Mouse (Mus musculus) kidney, embryonic 16.5 days (tissue): ENCODE data around the gene Rpl12. TPM values are rescaled to one million over a fixed set of nuclear protein-coding genes. Genes with fewer than 3 reads are reported as not detected.

Experiments used
- ATAC-seq: fragments of 200-750 bp; cut with Nextera tagmentation; 2 replicates; pipeline ENCODE4 v1.8.0; 2017; ENCODE audit warnings: moderate TSS enrichment; ENCODE audit not compliant: low FRiP score, low TSS enrichment
- H3K27ac ChIP-seq: fragments of 300-500 bp; sonication (generic); 2 replicates; pipeline ENCODE4 v1.5.1; 2014; ENCODE audit warnings: low read length
- H3K27me3 ChIP-seq: fragments of 300-500 bp; sonication (generic); 2 replicates; pipeline ENCODE4 v1.6.1; 2014; ENCODE audit warnings: low read length, control low read depth, mixed read lengths; ENCODE audit not compliant: insufficient read depth
- H3K36me3 ChIP-seq: fragments of 300-500 bp; sonication (generic); 2 replicates; pipeline ENCODE4 v1.6.1; 2014; ENCODE audit warnings: low read length, control low read depth, mixed read lengths; ENCODE audit not compliant: insufficient read depth
- H3K4me1 ChIP-seq: fragments of 300-500 bp; sonication (generic); 2 replicates; pipeline ENCODE4 v1.6.1; 2014; ENCODE audit warnings: low read length, control low read depth, mixed read lengths; ENCODE audit not compliant: insufficient read depth
- H3K4me2 ChIP-seq: fragments of 300-500 bp; sonication (generic); replicated peaks from 2 replicates; pipeline ENCODE4 v1.6.1; 2014; ENCODE audit warnings: low read depth, low read length
- H3K4me3 ChIP-seq: fragments of 300-500 bp; sonication (generic); 2 replicates; pipeline ENCODE4 v1.5.1; 2014; ENCODE audit warnings: mild to moderate bottlenecking, low read length
- H3K9ac ChIP-seq: fragments of 300-500 bp; sonication (generic); replicated peaks from 2 replicates; pipeline ENCODE4 v1.6.1; 2014; ENCODE audit warnings: low read length
- H3K9me3 ChIP-seq: fragments of 300-500 bp; sonication (generic); 2 replicates; pipeline ENCODE4 v1.6.1; 2016; ENCODE audit warnings: low read length, control low read depth
- WGBS: fragments of 180-500 bp; shearing (Covaris S2); extraction: QIAGEN DNeasy Blood & Tissue Kit; methylation state at CpG from one replicate; pipeline ENCODE4 v1.1.7; 2014; 5-methylcytosine and 5-hydroxymethylcytosine counted together
- polyA plus RNA-seq: library from polyadenylated mRNA; unstranded; fragments of >200 nt; fragmentation: Nextera tagmentation; extraction: Ambion mirVana; gene quantifications from 2 replicates; pipeline ENCODE4 v1.2.1, GENCODE M21; 2015

The Rpl12 gene
- polyA plus RNA-seq, 1 experiment from 2014 or later = 176 TPM

- Histone ChIP-seq H3K9ac (no peak overlapping the region), H3K4me3 (no peak overlapping the region), H3K27me3 (no peaks in the 10 kb centered on the region), H3K9me3 (no peaks in the 10 kb centered on the region), H3K4me1 (no peaks in the 10 kb centered on the region), H3K27ac (no peak overlapping the region), H3K4me2 (no peak overlapping the region), H3K36me3 (peaks cover 56% of the 10 kb centered on the region)
- WGBS = 92% methylated on average over 13 of the region's 13 CpGs
- no peak for ATAC-seq
Observed at GRCm38 (mm10) chr2:32922564-32922963, 38.8 kb upstream of the Rpl12 start.

- Histone ChIP-seq H3K27me3 (no peaks in the 10 kb centered on the region), H3K36me3 (peaks cover 56% of the 10 kb centered on the region), H3K4me2 (no peak overlapping the region), H3K9ac (no peak overlapping the region), H3K9me3 (no peaks in the 10 kb centered on the region), H3K4me1 (no peaks in the 10 kb centered on the region), H3K4me3 (no peak overlapping the region), H3K27ac (no peak overlapping the region)
- 94% methylated on average over 24 of the region's 24 CpGs for WGBS
- ATAC-seq = no peak
Observed at GRCm38 (mm10) chr2:32923551-32924250, 37.7 kb upstream of the Rpl12 start.

DNA sequence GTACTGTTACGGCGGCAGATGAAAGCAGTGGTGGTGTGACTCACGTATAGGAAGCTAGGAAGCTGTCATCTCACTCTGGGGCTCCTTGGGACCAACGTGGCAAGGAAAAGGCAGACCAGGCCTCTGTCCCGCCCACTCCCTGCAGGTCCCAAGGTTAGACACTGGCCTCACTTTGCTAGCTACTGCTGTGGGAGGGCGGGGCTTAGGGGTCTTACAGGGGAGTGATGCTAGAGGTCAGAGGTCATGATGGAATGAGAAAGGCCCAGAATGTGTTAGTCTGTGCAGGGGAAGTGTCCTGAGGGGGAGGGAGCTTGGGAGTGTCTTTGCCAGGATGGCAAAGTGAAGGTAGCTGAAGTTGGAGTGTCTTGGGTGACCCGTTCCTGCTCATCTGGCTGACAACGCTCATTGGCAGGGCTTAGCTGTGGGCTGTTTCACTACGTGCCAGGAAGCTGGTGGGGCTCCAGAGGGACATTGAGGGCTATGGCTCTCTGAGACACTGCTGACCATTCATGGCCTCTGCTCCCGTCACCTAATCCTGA, 37.0 kb upstream of the Rpl12 start:
- no peak overlapping the region for H3K4me3 ChIP-seq
- H3K4me1 ChIP-seq = no peaks in the 10 kb centered on the region
- H3K9me3 ChIP-seq = no peaks in the 10 kb centered on the region
- H3K27me3 ChIP-seq = no peaks in the 10 kb centered on the region
- ATAC-seq = no peak
- 67% methylated on average over 10 of the region's 10 CpGs for WGBS
- no peak overlapping the region for H3K27ac ChIP-seq
- no peak overlapping the region for H3K4me2 ChIP-seq
- no peak overlapping the region for H3K9ac ChIP-seq
- H3K36me3 ChIP-seq = peaks cover 52% of the 10 kb centered on the region

DNA sequence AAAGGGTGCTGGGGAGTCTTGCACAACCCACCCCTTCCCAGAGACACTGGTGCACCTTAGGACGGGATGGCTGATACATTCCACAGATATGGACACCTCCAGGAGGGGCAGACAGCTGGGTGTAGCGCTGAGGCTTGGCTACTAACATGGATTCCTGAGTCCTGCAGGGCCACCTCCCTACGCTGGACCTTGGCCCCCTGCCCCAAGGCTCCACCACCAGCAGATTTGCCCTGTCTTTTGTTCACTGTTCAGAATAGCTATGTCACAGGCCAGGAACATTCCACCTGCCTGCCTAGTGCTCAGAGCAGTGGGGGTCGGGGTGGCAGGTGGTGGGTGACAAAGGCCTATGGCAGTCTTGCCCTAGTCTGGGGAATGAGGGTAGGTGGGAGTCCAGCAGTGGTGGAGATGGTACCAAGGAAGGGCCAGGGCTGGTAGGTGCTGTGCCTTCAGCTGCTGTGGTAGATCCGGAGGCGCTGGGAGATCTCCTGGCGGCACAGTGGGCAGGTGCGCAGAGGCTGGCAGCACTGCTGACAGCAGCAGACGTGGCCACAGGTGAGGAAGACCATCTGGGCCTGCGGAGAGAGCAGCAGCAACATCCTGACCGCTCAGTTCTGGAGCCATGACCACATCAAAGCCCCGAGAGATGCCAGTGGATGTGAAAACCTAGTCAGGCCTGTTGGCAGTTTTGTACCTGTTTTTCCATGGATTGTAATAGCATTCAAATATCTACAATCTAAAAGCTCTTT, 34.9 kb upstream of the Rpl12 start:
- Histone ChIP-seq H3K27ac (no peak overlapping the region), H3K4me1 (no peaks in the 10 kb centered on the region), H3K36me3 (peaks cover 35% of the 10 kb centered on the region), H3K9ac (no peak overlapping the region), H3K4me3 (no peak overlapping the region), H3K4me2 (no peak overlapping the region), H3K27me3 (no peaks in the 10 kb centered on the region), H3K9me3 (no peaks in the 10 kb centered on the region)
- 90% methylated on average over 12 of the region's 12 CpGs for WGBS
- ATAC-seq = no peak

DNA sequence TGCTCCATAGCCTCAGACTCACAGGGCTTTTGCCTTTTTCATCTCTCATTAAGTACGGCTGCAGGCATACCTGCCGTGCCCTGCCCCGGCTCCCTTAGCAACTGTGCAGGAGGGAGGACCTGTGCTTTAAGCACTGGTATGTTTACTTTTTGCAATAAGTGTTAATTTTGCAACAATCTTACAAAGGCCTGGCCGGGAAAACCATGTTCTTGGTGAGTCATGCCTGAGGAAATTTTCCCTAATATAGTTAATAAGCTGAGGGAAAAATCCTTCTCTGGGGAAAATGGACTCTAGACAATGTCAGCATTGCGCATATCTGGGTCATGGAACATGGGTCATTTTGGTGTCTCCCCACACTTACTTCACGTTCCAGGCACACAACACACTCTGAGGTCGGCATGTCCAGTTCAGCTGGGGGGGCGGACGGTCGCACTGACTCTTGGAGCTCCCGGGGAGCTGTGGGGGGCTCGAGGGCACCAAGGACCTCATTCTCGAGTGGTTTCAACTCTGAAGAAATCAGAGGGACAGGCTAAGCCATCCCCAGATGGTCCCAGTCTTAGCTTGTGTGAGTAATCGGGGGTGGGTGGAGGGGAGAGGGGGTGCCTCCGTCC, 33.6 kb upstream of the Rpl12 start:
- no peak; the same call in 1 of the 2 replicates for ATAC-seq
- Histone ChIP-seq H3K27ac (no peak overlapping the region), H3K4me1 (no peaks in the 10 kb centered on the region), H3K4me3 (no peak overlapping the region), H3K4me2 (no peak overlapping the region), H3K9me3 (no peaks in the 10 kb centered on the region), H3K9ac (no peak overlapping the region), H3K27me3 (no peaks in the 10 kb centered on the region), H3K36me3 (peaks cover 23% of the 10 kb centered on the region)
- 71% methylated on average over 15 of the region's 15 CpGs for WGBS

- Histone ChIP-seq H3K4me2 (no peak overlapping the region), H3K4me1 (no peaks in the 10 kb centered on the region), H3K9ac (no peak overlapping the region), H3K9me3 (no peaks in the 10 kb centered on the region), H3K27ac (no peak overlapping the region), H3K36me3 (peaks cover 17% of the 10 kb centered on the region), H3K27me3 (no peaks in the 10 kb centered on the region), H3K4me3 (no peak overlapping the region)
- peak; percentile 77 for ATAC-seq
- 32% methylated on average over 10 of the region's 10 CpGs for WGBS
Observed at GRCm38 (mm10) chr2:32928235-32928946, 33.0 kb upstream of the Rpl12 start.

DNA sequence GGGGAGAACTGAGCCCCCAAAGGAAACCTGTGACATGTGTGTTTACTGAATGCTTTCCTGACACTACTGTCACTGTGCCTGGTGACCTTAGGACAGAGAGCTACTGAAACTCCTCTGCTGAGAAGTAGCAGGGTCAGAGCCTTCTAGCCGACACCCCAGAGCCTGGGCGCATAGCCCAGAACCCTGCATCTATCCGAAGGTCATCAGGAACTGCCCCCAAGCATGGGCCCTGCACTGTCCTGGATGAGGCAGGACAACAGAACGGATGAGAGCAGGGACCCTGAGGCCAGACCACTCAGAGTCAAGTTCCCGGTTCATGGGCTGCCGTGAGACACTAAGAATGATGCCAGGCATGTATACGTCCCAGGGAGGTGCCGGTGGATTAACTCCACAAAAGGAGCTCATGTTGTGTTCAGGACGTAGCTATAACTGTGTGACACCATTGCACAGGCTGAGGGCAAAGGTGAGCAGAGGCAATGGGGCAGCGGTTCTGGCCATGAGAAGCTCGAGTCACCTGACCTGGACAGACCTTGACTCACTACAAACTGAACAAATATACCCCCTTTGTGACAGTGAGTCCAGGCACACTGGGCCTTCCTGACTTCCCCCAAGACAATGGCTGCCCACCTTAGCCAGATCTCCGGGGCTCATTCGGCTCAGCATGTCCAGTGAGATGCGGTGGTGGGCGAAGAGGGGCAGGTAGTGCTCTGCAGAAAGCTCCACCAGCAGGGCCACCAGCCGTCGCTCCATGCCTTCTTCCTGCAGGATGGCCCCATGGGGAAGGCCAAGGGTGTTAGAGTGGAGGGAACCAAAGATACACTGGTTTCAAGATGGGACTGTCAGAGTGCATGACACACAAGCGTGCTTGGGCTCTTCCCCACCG, 32.2 kb upstream of the Rpl12 start:
- Histone ChIP-seq H3K4me3 (no peak overlapping the region), H3K4me2 (no peak overlapping the region), H3K27me3 (no peaks in the 10 kb centered on the region), H3K9ac (no peak overlapping the region), H3K27ac (no peak overlapping the region), H3K9me3 (no peaks in the 10 kb centered on the region), H3K36me3 (peaks cover 9% of the 10 kb centered on the region), H3K4me1 (no peaks in the 10 kb centered on the region)
- WGBS = 86% methylated on average over 19 of the region's 19 CpGs
- ATAC-seq = peak; percentile 33; the same call in 1 of the 2 replicates

DNA sequence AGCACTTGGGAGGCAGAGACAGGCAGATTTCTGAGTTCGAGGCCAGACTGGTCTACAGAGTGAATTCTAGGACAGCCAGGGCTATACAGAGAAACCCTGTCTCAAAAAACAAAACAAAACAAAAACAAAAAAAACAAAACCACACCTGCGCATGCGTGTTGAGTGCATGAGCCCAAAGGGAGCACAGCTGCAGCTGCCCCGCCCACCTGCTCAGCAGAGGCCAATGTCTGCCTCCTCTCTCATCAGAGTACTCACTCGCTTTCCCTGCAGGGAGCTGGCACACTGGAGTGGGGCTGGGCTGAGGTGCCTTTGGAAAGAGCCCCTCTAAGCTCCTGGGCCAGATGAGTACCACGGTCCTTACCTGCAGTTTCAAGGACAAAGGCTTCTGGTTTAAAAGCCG, 29.6 kb upstream of the Rpl12 start:
- no peak overlapping the region for H3K9ac ChIP-seq

DNA sequence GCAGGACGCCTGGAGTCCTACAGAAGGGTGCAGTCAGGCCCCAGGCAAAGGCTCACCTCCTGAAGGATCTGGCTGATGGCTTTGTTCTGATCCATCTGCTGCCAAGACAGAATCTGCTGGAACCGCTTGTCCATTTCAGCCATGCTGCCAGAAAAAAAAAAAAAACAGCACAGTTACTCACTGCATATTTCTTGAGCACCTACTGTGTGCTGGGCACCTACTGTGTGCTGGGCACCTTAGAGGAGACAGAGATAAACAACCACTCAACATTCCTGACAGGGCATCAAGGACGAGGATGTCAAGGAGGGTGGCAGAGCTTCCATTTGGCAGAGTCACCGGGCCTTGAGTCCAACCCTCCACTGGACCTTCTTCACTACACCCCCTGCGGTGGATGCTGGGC, 22.6 kb upstream of the Rpl12 start:
- no peak overlapping the region for H3K27ac ChIP-seq
- no peaks in the 10 kb centered on the region for H3K27me3 ChIP-seq
- no peak overlapping the region for H3K4me2 ChIP-seq
- H3K4me1 ChIP-seq = no peaks in the 10 kb centered on the region
- ATAC-seq = no peak
- no peaks in the 10 kb centered on the region for H3K9me3 ChIP-seq
- no peak overlapping the region for H3K9ac ChIP-seq
- WGBS = 92% methylated on average over 5 of the region's 5 CpGs
- H3K36me3 ChIP-seq = peaks cover 29% of the 10 kb centered on the region
- H3K4me3 ChIP-seq = no peak overlapping the region

More for the DNA sequence above, 29.6 kb upstream of the Rpl12 start:
- no peaks in the 10 kb centered on the region for H3K4me1 ChIP-seq
- no peak for ATAC-seq
- no peaks in the 10 kb centered on the region for H3K27me3 ChIP-seq
- H3K9me3 ChIP-seq = no peaks in the 10 kb centered on the region
- no peak overlapping the region for H3K27ac ChIP-seq
- no peak overlapping the region for H3K4me2 ChIP-seq
- WGBS = 78% methylated on average over 7 of the region's 7 CpGs
- no peak overlapping the region for H3K4me3 ChIP-seq
- peaks cover 8% of the 10 kb centered on the region; the same call in 1 of the 2 replicates for H3K36me3 ChIP-seq
